Mouse (Mus musculus) heart, postnatal 14 days (tissue): ENCODE results near the gene Sowahb. TPM values are rescaled to one million over a fixed set of nuclear protein-coding genes. Genes with fewer than 3 reads are reported as not detected.
A peak's percentile ranks its signal among the peaks of the same experiment; 100 is the strongest.

ENCODE experiments used
- DNase-seq, 2 experiments: peaks; one replicate each; pipeline ENCODE4 v3.0.0; 2021 to 2022
- intact Hi-C: fragments of 180-260 bp; cut with DNase I; formaldehyde crosslinking; loops from one replicate; pipeline ENCODE4 v1.15.1; 2025
- total RNA-seq, 2 experiments: library from RNA; stranded (reverse); gene quantifications; 2 replicates each; pipeline ENCODE4 v1.2.3; 2021

Sowahb gene
- total RNA-seq, 2 experiments from 2014 or later = not detected

- intact Hi-C loops = loop anchor here (10.0 kb wide), 1 partner anchor 257 kb away; the partner anchor contains the start of gene Ccng2
Observed at GRCm38 (mm10) chr5:93008256-93008655, 36.6 kb downstream of the Sowahb start.

DNA sequence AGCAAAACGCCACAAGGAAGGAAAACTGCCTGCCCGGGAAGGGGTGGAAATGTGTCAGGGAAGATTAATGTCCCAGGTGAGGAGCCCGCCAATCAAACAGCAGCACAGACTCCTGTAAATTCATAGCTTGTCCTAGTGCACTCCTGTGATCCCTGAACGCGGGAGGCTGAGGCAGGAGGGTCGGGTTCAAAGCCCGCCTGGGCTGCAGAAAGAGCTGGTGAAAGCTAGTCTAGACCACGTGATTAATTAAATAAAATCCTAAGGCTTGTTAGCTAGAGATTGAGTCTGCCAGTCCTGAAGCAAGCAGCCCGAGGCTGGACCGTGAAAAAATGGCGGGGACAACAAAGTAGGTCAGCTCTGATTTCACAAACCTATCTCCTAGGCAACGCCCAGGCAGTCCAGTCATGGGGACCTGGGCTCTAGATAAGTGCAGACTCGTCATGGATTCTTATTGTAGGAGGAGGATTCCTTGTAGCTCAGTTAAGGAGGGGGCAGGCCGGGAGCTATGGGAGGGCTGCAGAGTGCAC is 38.9 kb downstream of the Sowahb start:
- intact Hi-C loops = loop anchor here (10.0 kb wide), 1 partner anchor 259 kb away; the partner anchor contains the start of gene Ccng2
- DNase-seq = peak in 1 of 2 experiments; percentile 31

More at GRCm38 (mm10) chr5:93008256-93008655, 36.6 kb downstream of the Sowahb start:
- no peak for DNase-seq

GRCm38 (mm10) chr5:93005229-93005814 is 39.5 kb downstream of the Sowahb start:
- intact Hi-C loops = loop anchor here (10.0 kb wide), 1 partner anchor 259 kb away; the partner anchor contains the start of gene Ccng2
- peak; percentile 42 to 60 for DNase-seq

DNA sequence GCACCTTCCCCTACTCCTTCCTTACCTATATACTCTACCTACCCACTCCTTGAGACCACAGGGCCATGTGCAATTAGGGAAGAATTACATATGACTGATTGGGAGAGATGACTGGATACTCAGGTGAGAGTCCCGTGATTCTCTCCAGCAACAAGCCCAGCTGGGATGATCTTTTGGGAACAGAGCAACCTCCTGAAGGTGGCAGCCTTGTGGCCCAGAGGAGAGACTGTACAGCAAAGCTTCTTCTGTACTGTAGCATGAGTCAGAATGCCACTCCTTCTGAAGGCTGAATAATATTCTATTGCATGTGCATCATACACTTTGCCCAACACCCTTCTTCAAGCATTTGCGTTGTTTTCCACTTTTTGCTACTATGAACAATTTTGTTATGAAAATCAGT is 42.2 kb downstream of the Sowahb start:
- intact Hi-C loops = loop anchor here (5.0 to 10.0 kb wide), 2 partner anchors 90 to 262 kb away; partner anchors contain the start of genes Ccng2 and Sept11

DNA sequence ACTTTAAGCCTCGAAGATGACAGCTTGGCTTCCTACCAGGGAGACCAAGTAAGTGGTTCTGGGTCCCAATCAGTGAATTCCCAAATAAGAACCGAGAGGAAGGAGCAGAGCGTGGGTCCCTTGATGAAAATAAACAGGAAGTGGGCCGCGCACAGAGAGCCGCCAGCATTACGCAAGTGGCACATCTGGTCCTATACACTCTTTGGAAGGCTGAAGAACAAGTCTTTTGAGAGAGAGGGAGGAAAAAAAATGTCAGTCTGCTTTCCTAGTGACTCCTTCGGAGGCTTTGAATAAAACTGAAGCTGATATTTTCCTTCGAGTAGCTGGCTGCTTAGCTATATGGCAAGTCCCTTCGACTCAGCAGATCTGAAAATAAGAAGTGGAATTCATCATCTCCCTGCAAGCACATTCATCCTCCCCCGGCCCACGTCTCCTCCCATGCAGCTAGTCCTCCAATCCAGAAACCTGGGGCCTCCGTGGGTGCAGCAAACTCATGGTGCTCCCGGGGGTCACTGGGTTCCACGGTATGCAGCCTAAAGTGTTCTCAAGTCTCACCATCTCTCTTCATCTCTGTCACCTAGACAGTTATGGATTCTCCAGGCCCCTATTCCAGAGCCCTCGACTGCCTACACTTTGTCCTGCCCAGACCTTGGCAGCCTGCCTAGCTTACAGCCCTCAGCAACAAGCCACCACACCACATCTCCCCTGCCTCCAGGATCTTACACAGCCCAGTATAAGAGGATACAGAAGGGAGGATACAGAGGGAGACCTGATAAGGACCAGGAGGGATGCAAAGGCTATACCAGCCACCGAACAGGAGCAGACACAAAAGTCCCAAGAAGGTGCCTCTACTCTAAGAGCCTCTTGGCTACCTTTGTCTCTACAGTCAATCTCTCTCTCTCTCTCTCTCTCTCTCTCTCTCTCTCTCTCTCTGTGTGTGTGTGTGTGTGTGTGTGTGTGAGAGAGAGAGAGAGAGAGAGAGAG is 43.8 kb downstream of the Sowahb start:
- DNase-seq = peak; percentile 53 to 54

More for the DNA sequence above, 42.2 kb downstream of the Sowahb start:
- no peak for DNase-seq

DNA sequence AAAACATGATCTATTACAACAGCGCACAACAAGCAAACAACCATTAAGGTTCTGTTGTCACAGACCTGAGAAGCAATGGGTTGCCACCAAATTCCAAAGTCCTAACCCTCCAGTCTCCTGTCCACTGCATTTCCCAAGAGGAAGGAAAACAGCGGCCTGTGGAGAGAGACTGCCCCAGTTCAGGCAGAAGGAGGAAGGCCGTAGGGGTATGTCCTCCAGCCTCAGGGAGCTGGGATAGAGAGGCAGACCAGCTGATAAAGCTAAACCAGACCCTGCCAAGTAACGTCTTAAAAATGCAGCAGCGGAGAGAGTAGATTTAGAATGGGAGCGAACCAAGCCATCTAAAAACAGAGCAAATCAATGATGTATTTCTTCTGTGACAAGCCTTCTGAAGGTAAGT is 44.8 kb downstream of the Sowahb start:
- intact Hi-C loops = loop anchor here (5.0 to 10.0 kb wide), 2 partner anchors 92 to 265 kb away; partner anchors contain the start of genes Ccng2 and Sept11
- DNase-seq = peak in 1 of 2 experiments; percentile 28

More for the DNA sequence above, 43.8 kb downstream of the Sowahb start:
- intact Hi-C loops = loop anchor here (5.0 to 10.0 kb wide), 2 partner anchors 91 to 264 kb away; partner anchors contain the start of genes Ccng2 and Sept11

- intact Hi-C loops = no loop called here
- no peak for DNase-seq
Observed at GRCm38 (mm10) chr5:92998494-92999016, 46.3 kb downstream of the Sowahb start.

GRCm38 (mm10) chr5:92997428-92998120 is 47.2 kb downstream of the Sowahb start:
- intact Hi-C loops = no loop called here
- DNase-seq = peak; percentile 52 to 55

DNA sequence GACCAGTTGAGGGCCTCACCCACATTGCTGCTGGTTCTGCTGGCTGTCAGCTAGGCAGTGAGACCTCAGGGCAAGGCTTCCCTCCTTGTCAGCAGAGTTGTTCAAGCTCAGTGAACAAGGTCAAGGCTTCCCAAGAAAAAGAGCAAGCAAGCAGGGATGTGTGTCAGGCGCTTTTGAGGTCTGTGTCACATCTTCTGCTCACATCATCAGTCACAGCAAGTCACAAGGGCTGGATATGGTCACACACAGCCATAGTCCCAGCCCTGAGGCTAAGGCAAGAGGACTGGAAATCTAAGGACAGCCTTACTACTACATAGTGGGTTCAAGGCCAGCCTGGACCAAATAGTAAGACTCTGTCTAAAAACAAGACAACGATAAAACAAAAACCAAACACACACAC is 50.0 kb downstream of the Sowahb start:
- intact Hi-C loops = no loop called here
- no peak for DNase-seq

GRCm38 (mm10) chr5:92994309-92994708 is 50.5 kb downstream of the Sowahb start:
- intact Hi-C loops = no loop called here
- DNase-seq = no peak

DNA sequence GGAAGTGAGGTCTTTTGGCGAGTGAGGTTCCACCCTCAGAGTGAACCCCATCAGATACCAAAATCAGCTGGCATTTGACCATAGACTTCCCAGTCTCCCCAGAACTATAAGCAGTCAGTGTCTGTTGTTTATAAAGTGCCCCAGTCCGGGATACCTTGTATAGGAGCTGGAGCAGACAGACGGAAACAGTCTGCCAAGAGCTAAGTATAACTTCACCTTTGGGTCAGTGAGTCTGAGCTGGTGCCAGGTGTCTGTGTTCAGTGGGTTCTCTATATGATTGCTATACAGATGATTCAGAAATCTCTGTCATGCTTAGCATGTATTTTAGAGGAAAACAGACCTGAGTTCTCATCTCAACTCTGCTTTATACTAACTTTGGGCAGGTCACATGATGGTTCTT is 52.7 kb downstream of the Sowahb start:
- intact Hi-C loops = no loop called here
- DNase-seq = no peak

Other genes with a start within 250 kb of the Sowahb start
- 10 to 100 TPM; 48.7 to 54.9 TPM for gene Sept11, start 48.4 kb upstream of the Sowahb start, total RNA-seq
- 100 to 1,000 TPM; 223 to 231 TPM for gene Ccni, start 161.5 kb upstream of the Sowahb start, total RNA-seq
- under 1 TPM; 0.53 to 0.93 TPM for gene 2010109A12Rik, start 161.5 kb upstream of the Sowahb start, total RNA-seq
- 10 to 100 TPM; 19.4 to 22.2 TPM for gene Ccng2, start 222.2 kb upstream of the Sowahb start, total RNA-seq